Mouse (Mus musculus) myocyte (in vitro differentiated cells): Measurements from ENCODE around the gene Cct4.

Source experiments
- MYOG ChIP-seq, 3 experiments: IDR thresholded peaks; one replicate each; pipeline ENCODE4 v1.6.1; 2011; ENCODE audit warnings: control low read depth in 2 of 3, low read depth in 2 of 3, mild to moderate bottlenecking in 2 of 3; ENCODE audit not compliant: insufficient read length in 2 of 3, control insufficient read depth in 1 of 3, insufficient read depth in 1 of 3
- POLR2A ChIP-seq: IDR thresholded peaks from one replicate; pipeline ENCODE4 v1.6.1; 2011; ENCODE audit warnings: low read depth, mild to moderate bottlenecking, control low read depth, moderate library complexity; ENCODE audit not compliant: insufficient read length
- POLR2AphosphoS2 ChIP-seq: IDR thresholded peaks from one replicate; pipeline ENCODE4 v1.6.1; 2011; ENCODE audit warnings: low read depth, control low read depth; ENCODE audit not compliant: insufficient read length
- USF1 ChIP-seq: IDR thresholded peaks from one replicate; pipeline ENCODE4 v1.6.1; 2011; ENCODE audit warnings: low read depth, mild to moderate bottlenecking, control low read depth, moderate library complexity

- TF ChIP-seq USF1 (no peak), MYOG (IDR thresholded peaks at IDR 0.05; ENCODE audit: control insufficient read depth in 1 of 3, insufficient read depth in 1 of 3, insufficient read length in 2 of 3, low read depth in 2 of 3) (no peak), POLR2A (peak; percentile 14), POLR2AphosphoS2 (no peak)
Observed at GRCm38 (mm10) chr11:22956830-22957229, 33.5 kb upstream of the Cct4 start.
